Mouse (Mus musculus): ENCODE results near the gene Copg1. TPM values are rescaled to one million over a fixed set of nuclear protein-coding genes. Genes with fewer than 3 reads are reported as not detected.

The Copg1 gene
- polyA plus RNA-seq, 1 experiment from 2014 or later = 142 TPM

DNA sequence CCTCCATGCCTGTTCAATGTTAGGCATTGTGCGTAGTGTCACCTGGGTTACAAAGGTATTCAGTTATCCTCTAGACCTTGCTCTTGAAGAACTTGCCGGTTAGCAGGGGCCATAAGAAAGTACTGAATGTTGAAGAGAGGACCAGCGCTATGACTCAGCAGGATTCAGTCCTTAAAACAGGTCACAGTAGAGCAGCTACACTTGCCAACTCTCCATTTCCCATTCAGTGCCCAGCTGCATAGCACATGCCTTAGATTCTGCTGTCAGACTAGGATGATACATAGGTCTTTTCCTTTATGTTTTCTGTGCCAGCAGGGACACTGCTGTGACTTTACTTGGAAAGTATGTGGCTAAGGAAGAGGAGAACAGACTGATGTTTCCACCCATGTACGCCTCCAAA, 34.2 kb upstream of the Copg1 start:
- no peak for ATAC-seq (ENCODE audit: low FRiP score)
- Histone ChIP-seq H3K9ac (no peak overlapping the region), H3K4me3 (replicated peaks) (no peak overlapping the region), H3K9me3 (no peaks in the 10 kb centered on the region), H3K27me3 (no peaks in the 10 kb centered on the region), H3K4me2 (no peak overlapping the region), H3K4me1 (peaks cover 13% of the 10 kb centered on the region), H3K27ac (no peak overlapping the region), H3K36me3 (replicated peaks) (0 out of 2 replicates have a peak, but pooled peaks cover 4% of the 10 kb centered on the region)
- 89% methylated on average over 4 of the region's 4 CpGs for WGBS

DNA sequence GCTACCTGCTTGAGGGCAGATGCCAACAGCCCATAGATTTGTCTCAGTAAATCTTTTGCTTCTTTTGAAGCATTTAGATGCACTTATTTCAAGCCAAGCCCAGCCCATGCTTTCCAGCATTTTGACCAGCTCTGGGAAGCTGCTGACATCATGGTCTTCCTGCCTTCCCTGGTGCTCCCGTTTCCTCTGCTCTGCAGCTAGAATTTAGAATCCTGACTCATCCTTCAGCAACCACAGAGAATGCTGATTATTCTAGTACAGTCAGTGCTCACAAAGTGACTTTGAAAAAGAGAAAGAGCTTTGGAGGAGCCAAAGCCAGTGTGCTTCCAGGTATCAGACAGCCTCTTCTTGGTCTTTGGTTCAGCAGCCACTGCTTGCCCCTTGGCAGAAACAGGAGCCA, 30.5 kb upstream of the Copg1 start:
- 68% methylated on average over 1 of the region's 1 CpGs for WGBS
- Histone ChIP-seq H3K27me3 (peaks cover 3% of the 10 kb centered on the region; the same call in 1 of the 2 replicates), H3K36me3 (replicated peaks) (no peaks in the 10 kb centered on the region), H3K9me3 (no peaks in the 10 kb centered on the region), H3K4me2 (no peak overlapping the region), H3K27ac (no peak overlapping the region), H3K4me3 (replicated peaks) (no peak overlapping the region), H3K4me1 (no peaks in the 10 kb centered on the region), H3K9ac (no peak overlapping the region)
- no peak for ATAC-seq (ENCODE audit: low FRiP score)

DNA sequence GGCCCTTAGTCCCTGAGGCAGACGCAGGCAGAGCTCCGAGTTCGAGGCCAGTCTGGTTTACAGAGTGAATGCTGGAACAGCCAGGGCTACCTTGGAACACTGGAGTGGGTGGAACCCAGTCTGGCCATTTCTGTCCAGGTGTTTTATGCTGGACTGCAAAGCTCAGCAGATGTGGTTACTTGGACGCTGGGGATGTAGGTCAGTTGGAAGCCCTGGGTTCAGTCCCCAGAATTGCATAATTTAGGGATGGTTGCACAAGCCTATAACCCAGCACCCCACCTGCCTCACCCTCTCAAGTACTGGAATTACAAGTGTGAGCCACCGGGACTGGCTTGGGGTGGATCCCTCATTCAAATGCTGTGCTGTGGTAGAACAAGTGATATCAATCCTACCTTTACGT, 21.4 kb upstream of the Copg1 start:
- Histone ChIP-seq H3K9ac (no peak overlapping the region), H3K4me1 (no peaks in the 10 kb centered on the region), H3K27me3 (peaks cover 3% of the 10 kb centered on the region; the same call in 1 of the 2 replicates), H3K36me3 (replicated peaks) (no peaks in the 10 kb centered on the region), H3K4me3 (replicated peaks) (no peak overlapping the region), H3K27ac (no peak overlapping the region), H3K9me3 (no peaks in the 10 kb centered on the region), H3K4me2 (no peak overlapping the region)
- ATAC-seq (ENCODE audit: low FRiP score) = no peak
- 90% methylated on average over 6 of the region's 6 CpGs for WGBS

DNA sequence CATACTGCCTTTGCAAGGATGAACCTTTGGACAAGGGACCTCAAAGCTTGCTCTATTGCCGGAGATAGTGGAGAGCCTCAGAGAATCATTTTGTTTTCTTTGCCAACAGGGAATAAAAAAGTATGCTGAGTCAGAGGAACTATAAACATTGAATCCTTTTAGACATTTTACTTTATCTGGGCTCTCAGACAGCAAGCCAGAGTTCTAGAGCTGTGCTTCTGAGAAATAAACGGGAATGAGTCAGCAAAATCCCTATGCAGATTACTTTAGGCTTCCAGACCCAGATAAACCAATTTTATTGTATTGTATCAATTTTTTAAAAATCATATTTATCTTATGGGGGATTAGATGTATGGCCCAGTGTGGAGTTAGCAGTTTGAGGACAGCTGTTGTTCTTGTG, 20.4 kb upstream of the Copg1 start:
- Histone ChIP-seq H3K4me2 (no peak overlapping the region), H3K4me3 (replicated peaks) (no peak overlapping the region), H3K4me1 (no peaks in the 10 kb centered on the region), H3K27me3 (no peaks in the 10 kb centered on the region), H3K27ac (no peak overlapping the region), H3K9ac (no peak overlapping the region), H3K9me3 (no peaks in the 10 kb centered on the region), H3K36me3 (replicated peaks) (no peaks in the 10 kb centered on the region)
- no peak for ATAC-seq (ENCODE audit: low FRiP score)
- 82% methylated on average over 2 of the region's 2 CpGs for WGBS

DNA sequence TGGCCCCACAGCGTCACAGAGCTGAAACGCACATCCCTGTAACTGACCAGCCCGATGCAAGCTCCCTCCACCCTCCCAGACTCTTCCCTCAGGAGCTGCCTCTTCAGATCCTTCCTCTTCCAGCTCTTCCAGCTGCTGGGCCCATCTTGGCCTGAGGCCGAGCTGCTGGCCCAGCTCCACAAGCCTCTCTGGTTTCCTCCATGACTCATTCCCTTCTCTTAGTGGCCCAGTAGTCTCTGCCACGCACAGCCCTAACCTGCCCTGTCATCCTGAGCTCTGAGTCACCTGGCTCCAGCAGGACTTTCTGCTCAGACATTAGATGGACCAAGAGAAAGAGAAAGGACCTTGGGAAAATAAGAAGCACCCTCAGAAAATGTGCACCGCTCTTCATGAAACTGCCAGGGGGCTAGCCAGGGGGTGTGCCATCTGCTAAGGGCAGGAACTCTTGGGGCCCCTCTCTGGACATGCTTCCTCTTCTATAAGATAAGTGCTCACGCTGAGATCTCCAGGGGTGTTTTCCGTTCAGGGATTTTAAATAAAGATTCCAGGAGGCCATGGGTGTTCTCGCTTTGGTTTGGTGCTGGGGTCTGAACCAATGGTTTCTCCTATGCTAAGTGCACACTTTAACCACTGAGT, 18.6 kb upstream of the Copg1 start:
- Histone ChIP-seq H3K4me2 (no peak overlapping the region), H3K9ac (no peak overlapping the region), H3K9me3 (no peaks in the 10 kb centered on the region), H3K4me1 (no peaks in the 10 kb centered on the region), H3K4me3 (replicated peaks) (no peak overlapping the region), H3K36me3 (replicated peaks) (no peaks in the 10 kb centered on the region), H3K27ac (no peak overlapping the region), H3K27me3 (no peaks in the 10 kb centered on the region)
- 84% methylated on average over 9 of the region's 9 CpGs for whole genome bisulfite sequencing
- ATAC-seq (ENCODE audit: low FRiP score) = no peak

DNA sequence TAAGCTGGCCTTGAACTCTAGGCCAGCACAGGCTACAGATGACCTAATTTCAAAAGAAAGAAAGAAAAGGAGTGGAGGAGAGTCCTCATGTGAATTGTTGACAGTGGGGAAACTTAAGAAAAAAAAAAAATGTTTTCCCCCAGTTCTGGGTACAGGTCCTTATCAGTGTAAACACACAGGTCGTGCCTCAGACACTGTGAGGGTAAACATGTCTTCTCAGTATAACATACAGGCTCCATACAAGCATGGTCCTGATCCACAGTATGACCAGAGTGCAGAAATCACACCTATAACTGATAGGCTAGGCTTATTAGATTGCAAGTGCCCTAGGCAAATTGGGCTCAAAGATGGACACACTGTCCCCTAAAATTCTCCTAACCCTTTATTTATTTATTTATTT, 17.2 kb upstream of the Copg1 start:
- H3K27ac ChIP-seq = no peak overlapping the region
- H3K36me3 ChIP-seq (replicated peaks) = no peaks in the 10 kb centered on the region
- H3K9me3 ChIP-seq = no peaks in the 10 kb centered on the region
- H3K4me3 ChIP-seq (replicated peaks) = no peak overlapping the region
- ATAC-seq (ENCODE audit: low FRiP score) = no peak
- WGBS = 88% methylated on average over 1 of the region's 1 CpGs
- no peak overlapping the region for H3K4me2 ChIP-seq
- no peaks in the 10 kb centered on the region for H3K4me1 ChIP-seq
- H3K9ac ChIP-seq = no peak overlapping the region
- no peaks in the 10 kb centered on the region for H3K27me3 ChIP-seq

DNA sequence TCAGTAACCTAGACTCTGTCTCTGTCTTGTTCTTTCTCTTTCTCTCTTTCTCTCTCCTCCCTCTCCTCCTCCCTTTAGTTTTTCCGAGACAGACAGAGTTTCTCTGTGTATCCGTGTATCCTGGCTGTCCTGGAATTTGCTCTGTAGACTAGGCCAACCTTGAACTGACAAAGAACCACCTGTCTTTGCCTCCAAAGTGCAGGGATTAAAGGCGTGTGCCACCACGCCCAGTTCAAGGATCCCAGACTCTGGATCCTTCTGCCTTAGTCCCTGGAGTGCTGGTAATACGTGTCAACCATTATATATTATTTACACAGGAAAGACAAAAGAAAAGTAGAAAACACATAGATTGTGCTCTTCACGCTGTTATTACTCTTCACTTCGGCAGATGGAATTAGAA, 16.4 kb upstream of the Copg1 start:
- ATAC-seq (ENCODE audit: low FRiP score) = no peak
- H3K36me3 ChIP-seq (replicated peaks) = no peaks in the 10 kb centered on the region
- no peaks in the 10 kb centered on the region for H3K27me3 ChIP-seq
- no peaks in the 10 kb centered on the region for H3K4me1 ChIP-seq
- H3K9me3 ChIP-seq = no peaks in the 10 kb centered on the region
- no peak overlapping the region for H3K4me2 ChIP-seq
- WGBS = 89% methylated on average over 7 of the region's 7 CpGs
- no peak overlapping the region for H3K9ac ChIP-seq
- no peak overlapping the region for H3K4me3 ChIP-seq (replicated peaks)
- no peak overlapping the region for H3K27ac ChIP-seq

DNA sequence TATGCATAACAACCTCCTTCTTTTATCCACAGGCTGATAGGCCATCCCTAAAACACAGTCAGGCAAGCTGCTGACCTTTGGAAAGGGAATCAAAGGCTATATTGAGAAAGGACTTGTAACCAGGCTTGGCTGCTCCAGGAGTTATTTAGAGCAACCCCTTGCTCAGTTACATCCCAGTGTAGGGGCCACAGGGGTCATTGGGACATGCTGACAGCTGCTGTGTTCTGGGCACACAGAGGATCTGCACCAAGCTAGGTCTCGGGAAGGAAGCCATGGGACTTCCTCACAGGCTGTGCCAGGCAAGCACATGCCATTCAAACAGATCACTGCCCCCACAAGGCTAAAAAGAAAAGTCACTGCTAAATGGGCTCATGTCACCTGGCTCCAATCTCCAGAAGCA, 14.5 kb upstream of the Copg1 start:
- ATAC-seq (ENCODE audit: low FRiP score) = no peak
- Histone ChIP-seq H3K4me1 (no peaks in the 10 kb centered on the region), H3K9ac (no peak overlapping the region), H3K4me2 (no peak overlapping the region), H3K27me3 (no peaks in the 10 kb centered on the region), H3K27ac (no peak overlapping the region), H3K4me3 (replicated peaks) (no peak overlapping the region), H3K9me3 (no peaks in the 10 kb centered on the region), H3K36me3 (replicated peaks) (no peaks in the 10 kb centered on the region)
- 46% methylated on average over 1 of the region's 1 CpGs for WGBS

DNA sequence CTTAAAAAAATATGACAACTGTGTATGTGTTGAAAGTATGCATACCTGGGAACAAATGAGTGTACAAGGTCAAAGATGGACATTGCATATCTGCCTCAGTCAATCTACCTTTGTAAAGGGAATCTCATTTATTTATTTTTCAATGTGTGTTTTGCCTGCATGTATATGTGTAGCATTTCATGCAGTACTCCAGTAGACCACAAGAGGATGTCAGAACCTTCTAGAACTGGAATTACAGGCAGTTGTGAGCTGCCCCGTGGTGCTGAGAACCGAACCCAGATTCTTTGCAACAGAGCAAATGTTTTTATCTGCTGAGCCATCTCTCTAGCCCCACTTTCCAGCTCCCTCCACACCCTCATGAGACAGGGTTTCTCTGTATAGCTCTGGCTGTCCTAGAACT, 13.7 kb upstream of the Copg1 start:
- WGBS = 78% methylated on average over 2 of the region's 2 CpGs
- H3K36me3 ChIP-seq (replicated peaks) = no peaks in the 10 kb centered on the region
- no peak for ATAC-seq (ENCODE audit: low FRiP score)
- no peaks in the 10 kb centered on the region for H3K9me3 ChIP-seq
- no peaks in the 10 kb centered on the region for H3K4me1 ChIP-seq
- H3K4me3 ChIP-seq (replicated peaks) = no peak overlapping the region
- no peaks in the 10 kb centered on the region; the same call in 1 of the 2 replicates for H3K27me3 ChIP-seq
- no peak overlapping the region for H3K27ac ChIP-seq
- no peak overlapping the region for H3K9ac ChIP-seq
- H3K4me2 ChIP-seq = no peak overlapping the region

DNA sequence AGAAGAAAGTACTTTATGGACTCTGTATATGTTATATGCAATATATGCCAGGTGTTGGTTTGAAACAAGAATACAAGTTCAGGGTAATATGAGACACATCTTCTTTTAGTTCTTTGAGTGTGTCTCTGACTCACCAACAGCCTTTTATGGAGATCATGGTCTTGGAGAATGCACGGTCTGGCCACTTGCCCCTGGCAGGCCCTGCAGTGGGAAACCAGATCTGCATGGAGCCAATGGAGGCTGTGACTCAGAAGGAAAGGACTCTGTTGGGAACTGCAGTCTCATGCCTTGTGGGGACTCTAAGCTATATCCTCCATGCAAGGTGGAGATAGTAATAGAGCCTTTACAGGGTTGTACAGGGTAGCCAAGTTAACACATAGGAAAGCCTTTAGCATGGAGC, 12.5 kb upstream of the Copg1 start:
- 82% methylated on average over 1 of the region's 1 CpGs for WGBS
- H3K27ac ChIP-seq = no peak overlapping the region
- H3K9me3 ChIP-seq = no peaks in the 10 kb centered on the region
- no peak overlapping the region for H3K4me2 ChIP-seq
- H3K36me3 ChIP-seq (replicated peaks) = no peaks in the 10 kb centered on the region
- H3K4me3 ChIP-seq (replicated peaks) = no peak overlapping the region
- H3K4me1 ChIP-seq = no peaks in the 10 kb centered on the region
- no peak for ATAC-seq (ENCODE audit: low FRiP score)
- no peak overlapping the region for H3K9ac ChIP-seq
- H3K27me3 ChIP-seq = no peaks in the 10 kb centered on the region; the same call in 1 of the 2 replicates

DNA sequence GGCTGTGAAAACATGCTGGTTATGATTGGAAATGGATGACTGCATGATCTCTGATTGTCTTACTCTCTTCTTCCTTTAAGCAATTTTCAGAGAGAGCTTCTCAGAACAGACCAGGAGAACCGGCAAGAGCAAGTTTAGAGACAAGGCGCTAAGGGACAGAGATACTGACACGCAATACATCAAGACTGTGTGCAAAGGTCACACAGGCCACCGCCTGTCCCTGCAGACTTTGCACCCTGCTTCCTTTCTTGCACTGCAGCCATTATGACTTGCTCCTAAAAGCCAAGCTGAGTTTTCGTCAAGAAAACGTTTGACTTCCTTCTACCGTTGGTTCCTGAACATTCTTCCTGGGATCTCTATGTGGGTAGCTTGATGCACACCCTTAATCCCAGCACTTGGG, 12.1 kb upstream of the Copg1 start:
- no peak for ATAC-seq (ENCODE audit: low FRiP score)
- no peak overlapping the region for H3K27ac ChIP-seq
- no peaks in the 10 kb centered on the region for H3K36me3 ChIP-seq (replicated peaks)
- H3K9me3 ChIP-seq = no peaks in the 10 kb centered on the region
- 88% methylated on average over 7 of the region's 7 CpGs for WGBS
- no peaks in the 10 kb centered on the region for H3K4me1 ChIP-seq
- no peak overlapping the region for H3K9ac ChIP-seq
- peaks cover 4% of the 10 kb centered on the region; the same call in 1 of the 2 replicates for H3K27me3 ChIP-seq
- no peak overlapping the region for H3K4me2 ChIP-seq
- H3K4me3 ChIP-seq (replicated peaks) = no peak overlapping the region

DNA sequence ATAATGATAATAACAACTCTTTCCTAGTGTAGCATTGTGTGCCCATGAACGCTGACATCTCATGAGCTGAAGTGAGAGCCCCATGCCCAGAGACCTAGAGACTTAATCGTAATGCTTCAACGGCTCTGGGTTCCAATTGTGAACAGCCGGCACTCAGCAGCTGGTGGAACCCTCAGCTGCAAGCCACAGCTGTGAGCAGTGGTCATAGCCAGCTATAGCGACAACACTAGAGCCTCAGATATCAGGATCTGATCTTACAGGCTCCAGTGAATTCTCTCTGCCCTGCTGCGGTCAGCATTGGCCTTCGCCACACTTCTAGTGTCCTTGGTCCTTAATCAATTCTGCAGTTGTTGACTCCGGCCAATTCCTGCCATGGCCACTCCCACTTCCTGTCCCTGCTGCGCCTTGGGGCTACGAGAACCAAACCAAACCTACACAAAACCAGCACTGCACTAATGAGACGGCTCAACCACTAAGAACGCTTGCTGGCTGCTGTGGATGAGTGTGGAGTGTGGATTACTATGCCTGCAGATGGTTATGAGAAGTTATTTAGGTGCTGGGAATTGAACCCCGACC, 11.5 kb upstream of the Copg1 start:
- Histone ChIP-seq H3K27me3 (peaks cover 5% of the 10 kb centered on the region; the same call in 1 of the 2 replicates), H3K4me1 (no peaks in the 10 kb centered on the region), H3K9ac (no peak overlapping the region), H3K4me3 (replicated peaks) (no peak overlapping the region), H3K27ac (no peak overlapping the region), H3K36me3 (replicated peaks) (no peaks in the 10 kb centered on the region), H3K4me2 (no peak overlapping the region), H3K9me3 (no peaks in the 10 kb centered on the region)
- ATAC-seq (ENCODE audit: low FRiP score) = no peak
- 78% methylated on average over 13 of the region's 13 CpGs for WGBS

DNA sequence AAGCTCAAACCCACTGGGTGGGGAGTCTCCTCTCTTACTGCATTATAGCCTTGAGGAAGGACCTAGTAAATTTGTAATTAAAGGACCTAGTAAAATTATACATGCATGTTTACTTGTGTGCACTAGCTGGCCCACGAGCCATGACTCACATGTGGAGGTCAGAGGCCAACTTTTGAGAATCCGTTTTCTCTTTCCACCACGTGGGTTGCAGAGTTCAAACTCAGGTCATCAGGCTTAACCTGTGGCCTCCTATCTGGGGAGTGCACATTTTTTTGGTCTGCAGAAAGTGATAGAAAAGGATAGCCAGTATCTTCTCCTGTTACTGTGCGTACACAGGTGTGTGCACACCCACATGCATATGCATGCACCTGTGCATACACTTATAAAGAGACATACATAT, 8.6 kb upstream of the Copg1 start:
- no peaks in the 10 kb centered on the region for H3K36me3 ChIP-seq (replicated peaks)
- H3K4me2 ChIP-seq = no peak overlapping the region
- H3K9me3 ChIP-seq = no peaks in the 10 kb centered on the region
- WGBS = 63% methylated on average over 4 of the region's 4 CpGs
- H3K9ac ChIP-seq = no peak overlapping the region
- no peak overlapping the region for H3K27ac ChIP-seq
- peaks cover 5% of the 10 kb centered on the region; the same call in 1 of the 2 replicates for H3K27me3 ChIP-seq
- no peak for ATAC-seq (ENCODE audit: low FRiP score)
- no peak overlapping the region for H3K4me3 ChIP-seq (replicated peaks)
- H3K4me1 ChIP-seq = no peaks in the 10 kb centered on the region
